Mouse (Mus musculus): ENCODE measurements at regions not wholly inside any gene's neighbourhood (a gene's known extent, or its start where the extent isn't known, plus 50 kb on each side); places are given as distances from the start of the nearest gene placed in this dataset.
"Not testable (repeated sequence)": the region's sequence is repeated elsewhere in the genome, so short reads cannot be mapped to it uniquely, and the experiment has no call there.

DNA sequence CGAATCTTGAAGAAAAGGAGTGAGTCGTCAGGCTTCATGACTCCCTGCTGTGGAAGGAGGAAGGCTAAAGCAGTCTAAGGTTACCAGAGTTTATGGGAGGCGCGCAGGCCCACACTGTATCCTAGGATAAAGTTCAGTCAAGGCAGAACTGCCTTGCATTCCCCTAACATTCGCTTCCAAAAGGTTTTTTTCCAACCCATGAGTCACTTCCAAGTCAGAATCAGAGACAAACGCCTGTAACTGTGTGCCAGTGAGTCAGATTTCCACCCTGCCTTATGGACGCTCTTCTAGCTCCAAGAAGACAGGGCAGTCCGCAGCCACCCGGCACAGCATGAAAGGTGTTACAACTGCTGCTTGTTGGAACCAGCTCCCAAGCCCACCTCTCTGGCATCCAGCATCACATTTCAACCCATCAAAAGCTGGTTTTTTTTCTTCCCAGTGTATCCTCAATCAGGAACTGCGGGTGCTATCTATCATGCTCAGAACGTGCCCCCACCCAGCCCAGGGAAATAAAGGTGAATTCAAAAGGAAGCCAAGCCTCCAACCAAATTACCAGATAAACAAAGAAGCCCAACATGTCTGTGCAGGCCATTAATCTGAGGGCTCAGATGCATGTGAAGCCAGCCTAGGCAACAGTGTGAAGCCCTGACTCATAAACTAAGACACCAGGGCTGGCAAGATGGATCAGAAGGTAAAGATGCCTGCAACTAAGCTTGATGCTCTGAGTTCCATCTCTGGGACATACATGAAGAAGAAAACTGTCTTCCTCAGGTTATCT is 138.2 kb upstream of the Tbl1xr1 start:
- no peak for DNase-seq (ENCODE audit: low spot score)

DNA sequence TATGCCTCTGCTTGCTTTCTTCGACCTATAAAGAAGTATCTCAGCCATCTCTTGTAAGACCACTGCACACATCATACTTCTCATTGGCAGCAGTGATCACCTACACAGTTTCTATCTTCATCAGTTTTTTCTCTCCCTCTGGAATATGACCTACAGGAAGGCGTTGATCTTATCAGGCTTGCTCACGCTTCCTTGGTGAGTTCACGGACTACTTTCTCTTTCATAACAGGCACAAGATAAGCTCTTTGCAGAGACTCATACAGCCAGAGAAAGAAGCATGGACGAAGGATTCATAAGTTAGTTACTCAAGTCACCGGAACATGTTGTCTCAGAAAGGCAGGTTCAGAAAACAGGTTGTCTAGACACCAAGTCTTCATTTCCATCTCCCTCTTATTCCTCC is 136.7 kb upstream of the Tbl1xr1 start:
- no peak for DNase-seq (ENCODE audit: low spot score)

DNA sequence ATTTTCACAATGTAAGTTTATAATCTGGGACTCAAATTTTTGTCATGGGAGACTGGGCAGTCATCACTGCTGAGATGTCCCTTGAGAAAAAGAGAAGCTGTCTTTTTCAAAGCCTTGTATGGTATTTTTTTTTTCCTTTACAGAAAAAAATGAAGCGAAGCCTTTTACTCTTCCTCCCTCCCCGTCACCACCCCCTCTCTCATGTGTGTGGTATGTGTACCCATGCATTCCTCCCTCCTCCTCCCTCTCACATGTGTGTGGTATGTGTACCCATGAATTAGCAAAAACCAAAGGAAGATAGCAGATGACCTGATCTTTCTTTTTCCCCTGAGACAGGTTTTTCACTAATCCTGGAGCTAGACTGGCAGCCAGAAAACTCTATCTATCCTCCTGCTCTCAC is 134.9 kb upstream of the Tbl1xr1 start:
- DNase-seq (ENCODE audit: low spot score) = no peak

DNA sequence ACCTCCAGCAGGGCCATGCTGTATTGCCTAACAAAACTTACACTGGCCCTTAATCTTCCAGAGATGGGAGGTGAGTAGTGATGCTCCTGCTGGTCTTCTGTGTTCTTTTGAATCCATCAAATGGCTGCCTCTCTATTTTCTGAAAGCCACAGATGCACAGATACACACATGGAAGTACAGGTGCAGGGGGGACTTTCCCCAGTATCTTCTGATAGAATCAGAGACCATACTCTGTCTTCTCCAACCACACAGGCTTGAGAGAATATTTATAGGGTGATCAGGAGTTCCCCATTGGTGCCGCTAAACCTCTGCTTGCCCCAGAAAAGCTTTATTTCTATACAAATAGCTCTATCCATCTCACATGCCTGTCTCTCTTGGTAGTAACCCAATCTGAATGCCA is 133.5 kb upstream of the Tbl1xr1 start:
- no peak for DNase-seq (ENCODE audit: low spot score)

DNA sequence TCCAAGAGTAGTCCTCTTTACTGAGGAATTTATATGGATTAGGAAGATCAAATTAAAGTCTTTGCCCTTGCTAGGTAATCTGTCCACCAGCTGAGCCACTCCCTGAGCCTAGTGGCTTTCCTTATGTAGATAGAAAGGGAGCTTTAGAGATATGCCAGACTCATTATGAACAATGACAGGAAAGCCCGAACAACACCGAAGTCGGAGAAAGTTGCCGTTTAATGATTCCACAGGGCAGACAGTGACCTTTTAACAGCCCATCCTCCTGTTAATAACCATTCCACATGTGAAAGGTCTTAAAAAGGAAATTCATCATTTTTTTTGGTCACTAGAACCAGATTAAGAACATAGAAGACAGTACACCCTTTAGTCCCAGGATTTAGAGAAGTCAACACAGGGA is 130.7 kb upstream of the Tbl1xr1 start:
- DNase-seq (ENCODE audit: low spot score) = no peak

DNA sequence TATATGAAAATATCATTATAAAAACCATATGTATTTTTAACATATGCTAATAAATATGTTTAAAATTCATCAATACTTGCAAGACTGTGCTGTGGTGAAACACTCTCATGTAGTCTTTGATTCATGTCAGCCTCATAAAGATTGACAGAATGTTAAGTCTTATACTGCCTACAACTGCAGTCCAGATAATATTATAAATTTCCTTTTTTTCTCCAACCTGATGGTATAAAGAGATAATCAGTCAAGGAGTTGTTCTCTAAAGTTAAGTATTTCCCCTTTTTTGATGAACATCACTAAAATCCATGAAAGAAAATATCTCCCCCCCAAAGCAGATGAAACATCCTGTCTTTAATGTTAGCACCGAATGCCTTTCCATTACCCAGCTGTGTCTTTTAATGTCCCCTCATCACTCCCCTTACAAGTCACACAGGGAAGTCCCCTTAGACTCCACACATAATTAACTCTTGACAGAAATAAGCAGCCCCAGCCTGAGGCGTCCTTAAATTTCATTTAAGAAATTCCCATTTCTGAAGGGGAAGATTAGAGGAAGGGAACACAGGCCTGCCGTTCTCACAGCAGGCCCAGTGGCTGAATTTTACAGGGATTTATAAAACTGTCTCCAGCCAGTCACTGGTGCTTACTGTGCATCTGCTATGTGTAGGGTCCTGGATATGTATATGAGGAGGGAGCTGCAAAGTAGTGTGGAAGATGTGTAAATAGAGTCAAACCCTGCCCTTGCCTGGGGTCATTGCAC is 129.0 kb upstream of the Tbl1xr1 start:
- no peak for DNase-seq (ENCODE audit: low spot score)

DNA sequence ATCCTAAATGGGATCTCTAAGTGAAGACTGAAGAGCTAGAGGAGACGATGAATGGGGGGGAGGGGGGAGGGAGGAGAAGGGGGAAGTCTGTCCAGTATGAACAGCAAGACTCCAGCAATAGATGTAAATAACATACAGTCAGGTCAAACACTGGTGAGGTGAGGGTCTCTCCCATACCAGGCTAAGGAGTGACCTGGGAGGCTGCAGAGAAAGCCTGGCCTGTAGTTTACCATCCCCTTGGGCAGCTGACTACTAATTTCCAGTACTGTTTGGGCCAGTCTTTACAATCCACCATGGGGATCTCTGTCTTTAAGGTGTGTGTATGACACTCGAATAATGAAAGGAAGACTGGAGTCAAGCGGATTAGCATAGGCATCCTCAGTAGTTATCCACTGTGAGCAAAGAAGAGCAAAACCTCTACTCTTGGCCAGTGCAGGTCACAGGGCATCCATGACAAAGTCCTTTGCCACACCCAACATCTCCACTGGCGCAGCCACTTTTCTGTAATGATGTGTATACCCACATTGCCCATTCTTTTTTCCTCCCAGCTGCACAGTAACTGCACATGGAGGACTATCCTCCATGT is 128.3 kb upstream of the Tbl1xr1 start:
- DNase-seq (ENCODE audit: low spot score) = no peak

DNA sequence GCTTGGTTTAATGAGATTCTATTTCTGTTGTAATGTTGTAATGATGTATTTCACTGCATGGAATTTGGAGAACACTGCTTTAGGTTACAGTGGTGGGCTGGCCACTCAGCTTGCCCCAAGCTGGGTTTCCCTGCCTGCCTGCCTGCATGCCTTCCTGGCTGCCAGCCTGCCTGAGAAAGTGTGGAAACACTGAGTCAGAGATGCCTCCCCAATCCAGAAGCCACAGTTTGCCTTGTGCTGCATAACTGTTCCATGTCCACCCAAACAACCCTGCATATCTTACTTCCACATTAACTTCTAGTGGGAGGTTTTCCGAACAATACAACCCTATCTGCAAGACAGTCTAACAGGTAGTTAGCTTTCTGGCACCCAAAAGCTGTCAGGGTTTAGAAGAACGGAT is 127.0 kb upstream of the Tbl1xr1 start:
- DNase-seq (ENCODE audit: low spot score) = no peak

DNA sequence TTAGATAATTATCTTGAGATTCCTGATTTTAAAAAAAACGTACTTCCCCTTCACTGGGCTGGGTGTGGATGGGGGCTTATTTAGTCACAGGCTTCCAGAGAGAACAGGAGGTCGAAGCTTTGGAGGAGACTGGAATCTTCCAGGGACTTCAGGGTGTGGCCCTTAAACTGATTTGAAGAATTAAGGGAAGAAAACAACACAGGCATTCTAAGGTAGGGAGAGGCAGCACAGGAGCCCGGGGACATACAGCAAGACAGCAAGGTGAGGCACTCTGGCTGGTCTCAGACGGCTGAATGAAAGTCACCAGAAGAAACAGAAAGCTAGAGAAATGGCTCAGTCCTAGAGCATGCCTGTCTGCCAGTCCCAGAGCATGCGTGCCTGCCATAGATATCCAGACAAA is 125.9 kb upstream of the Tbl1xr1 start:
- no peak for DNase-seq (ENCODE audit: low spot score)

DNA sequence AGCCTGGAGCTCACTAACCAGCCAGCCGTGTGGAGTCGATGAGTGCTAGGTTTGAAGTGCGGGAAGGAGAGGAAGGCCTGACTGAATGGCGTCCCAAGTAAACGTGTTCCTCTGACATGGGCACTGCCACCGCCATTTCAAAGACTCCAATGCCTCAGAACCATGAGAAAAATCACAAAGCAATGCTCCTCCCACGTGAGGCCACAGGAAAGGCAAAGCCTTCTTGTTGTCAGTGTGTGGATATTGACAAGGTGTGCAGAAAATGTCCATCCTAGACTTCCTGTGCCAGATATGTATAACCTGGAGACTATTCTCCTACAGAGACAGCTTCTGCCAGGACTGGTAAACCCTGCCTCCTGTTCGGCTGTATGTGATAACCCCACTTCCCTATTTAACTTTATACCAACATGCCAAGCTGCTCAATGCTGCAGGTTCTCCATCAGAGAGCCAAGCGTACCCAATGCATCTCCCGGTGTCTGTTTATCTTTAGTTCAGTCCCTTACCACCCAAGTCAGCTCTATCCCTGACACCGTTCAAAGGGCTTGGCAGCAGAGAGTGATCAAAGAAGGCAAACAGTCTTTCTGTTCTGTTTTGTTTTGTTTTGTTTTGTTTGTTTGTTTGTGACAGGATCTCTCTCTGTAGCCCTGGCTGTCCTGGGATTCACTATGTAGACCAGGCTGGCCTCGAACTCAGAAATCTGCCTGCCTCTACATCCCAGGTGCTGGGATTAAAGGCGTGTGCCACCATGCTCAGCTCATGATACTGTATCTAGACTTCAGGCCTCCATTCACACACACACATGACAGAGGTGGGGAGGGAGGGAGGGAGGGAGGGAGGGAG is 124.8 kb upstream of the Tbl1xr1 start:
- DNase-seq (ENCODE audit: low spot score) = no peak

DNA sequence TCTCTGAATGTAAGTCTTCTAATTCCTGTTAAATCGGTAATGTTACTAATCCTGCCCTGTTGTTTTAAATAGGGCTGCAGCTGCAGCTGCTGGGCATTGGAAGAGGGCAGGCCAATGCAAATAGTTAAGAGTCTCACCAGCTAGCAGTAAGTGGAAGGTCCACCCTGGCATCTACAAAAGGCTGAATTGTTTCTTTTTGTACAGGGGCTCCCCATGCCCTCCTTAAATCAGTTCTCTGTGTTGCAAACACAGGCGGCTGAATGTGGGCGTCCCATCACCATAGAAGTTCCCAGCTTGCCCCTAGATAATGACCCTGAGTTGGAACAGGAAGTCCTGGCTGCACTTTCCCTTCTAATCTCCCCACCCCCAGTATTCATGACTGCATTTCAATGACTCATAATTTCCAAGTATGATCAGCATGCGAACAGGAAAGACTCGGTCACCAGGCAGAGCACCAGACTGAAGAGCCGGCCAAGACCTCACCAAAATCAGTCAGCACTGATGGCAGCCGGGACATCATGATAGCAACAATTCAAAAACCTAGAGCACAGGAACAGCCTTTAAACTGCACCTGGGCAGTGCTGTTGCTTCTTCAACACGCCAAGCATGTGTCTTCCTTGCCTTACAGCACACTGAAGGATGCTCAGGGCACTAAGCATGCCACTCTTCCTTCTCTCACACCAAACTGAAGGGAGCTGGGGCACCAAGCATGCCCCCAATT is 123.6 kb upstream of the Tbl1xr1 start:
- no peak for DNase-seq (ENCODE audit: low spot score)

DNA sequence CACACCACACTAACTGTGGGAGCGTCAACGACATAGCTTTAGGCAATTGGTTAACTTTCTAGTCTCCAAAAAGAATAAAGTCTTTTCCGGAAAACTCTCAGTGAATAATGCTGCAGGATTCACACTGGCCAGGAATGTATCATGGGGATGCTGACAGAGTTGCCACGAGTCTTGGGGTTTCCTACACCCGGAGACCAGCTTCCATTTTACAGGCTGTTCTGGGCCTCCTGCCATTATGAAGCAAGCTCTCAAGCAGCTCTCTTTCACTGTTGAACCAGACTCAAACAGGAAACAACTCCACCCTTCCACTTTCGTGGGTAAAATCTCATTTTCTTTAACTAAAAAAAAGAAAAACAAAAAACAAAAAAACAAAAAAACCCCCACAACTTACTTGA is 123.0 kb upstream of the Tbl1xr1 start:
- DNase-seq (ENCODE audit: low spot score) = no peak

DNA sequence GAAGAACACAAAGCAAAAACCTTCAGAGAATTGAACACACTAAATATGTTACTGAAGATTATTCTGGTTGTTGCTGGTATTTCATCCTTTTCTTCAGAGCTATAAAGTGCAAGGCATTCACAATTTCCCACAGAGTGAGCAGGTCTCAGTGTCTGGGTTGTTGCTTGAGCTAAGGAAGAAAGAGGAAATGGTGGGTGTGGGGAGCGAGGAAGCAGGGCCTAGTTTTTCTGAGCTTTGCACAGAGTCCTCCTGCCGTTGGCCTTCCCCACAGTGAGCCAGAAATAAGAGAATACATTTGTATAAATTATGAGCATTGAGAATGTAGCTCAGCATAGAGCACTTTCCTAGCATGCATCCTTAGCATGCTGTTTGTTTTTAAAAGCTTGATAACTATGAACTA is 120.8 kb upstream of the Tbl1xr1 start:
- no peak for DNase-seq (ENCODE audit: low spot score)

DNA sequence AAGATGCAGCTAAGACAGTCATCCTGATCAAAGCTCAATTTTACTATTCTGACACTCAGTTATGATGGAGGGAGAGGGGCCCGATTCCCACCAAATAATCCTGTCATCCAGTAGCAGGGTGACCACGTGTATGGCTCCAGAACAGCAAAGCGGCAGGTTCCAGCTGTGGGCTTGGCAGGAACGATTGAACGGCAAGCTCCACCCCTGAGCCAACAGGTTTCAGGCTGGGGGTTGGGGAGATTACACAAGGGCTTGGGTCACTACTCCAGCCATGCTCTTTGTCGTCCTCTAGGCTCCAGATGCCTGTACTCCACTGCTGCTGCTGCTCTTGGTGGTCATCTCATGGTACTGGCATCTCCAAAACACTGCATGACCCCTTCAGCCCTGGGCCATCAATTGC is 119.3 kb upstream of the Tbl1xr1 start:
- DNase-seq (ENCODE audit: low spot score) = not testable (repeated sequence)

DNA sequence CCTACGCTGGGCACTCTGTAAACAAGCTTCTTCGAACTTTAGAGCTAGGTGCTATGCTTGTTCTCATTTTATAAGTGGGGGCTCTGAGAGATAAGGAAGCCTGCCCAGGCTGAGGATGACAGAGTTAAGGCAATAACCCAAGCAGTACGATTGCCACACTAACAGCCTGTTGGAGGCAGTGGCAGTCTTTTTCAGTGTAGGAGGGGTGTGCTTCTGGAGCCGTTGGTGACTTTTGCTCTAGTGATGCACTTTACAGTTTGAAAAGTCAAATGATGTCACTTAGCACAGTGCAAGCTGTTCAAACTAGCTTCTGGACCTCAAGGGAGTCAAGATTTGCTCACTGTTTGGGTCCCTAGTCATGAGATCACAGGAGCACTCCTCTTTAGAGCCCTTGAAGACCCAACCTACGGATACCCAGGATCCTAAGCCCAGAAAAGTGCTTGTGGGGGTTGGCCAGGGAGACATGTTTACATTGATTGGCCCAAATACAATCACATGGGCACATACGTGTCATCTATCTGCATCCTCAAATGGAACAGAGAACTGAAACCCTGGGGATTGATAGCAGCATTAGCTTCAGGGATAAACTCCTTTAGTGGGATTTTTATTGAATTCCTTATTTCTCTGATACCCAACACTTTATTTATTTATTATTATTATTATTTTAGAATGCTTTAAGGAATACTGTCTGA is 117.7 kb upstream of the Tbl1xr1 start:
- no peak for DNase-seq (ENCODE audit: low spot score)

DNA sequence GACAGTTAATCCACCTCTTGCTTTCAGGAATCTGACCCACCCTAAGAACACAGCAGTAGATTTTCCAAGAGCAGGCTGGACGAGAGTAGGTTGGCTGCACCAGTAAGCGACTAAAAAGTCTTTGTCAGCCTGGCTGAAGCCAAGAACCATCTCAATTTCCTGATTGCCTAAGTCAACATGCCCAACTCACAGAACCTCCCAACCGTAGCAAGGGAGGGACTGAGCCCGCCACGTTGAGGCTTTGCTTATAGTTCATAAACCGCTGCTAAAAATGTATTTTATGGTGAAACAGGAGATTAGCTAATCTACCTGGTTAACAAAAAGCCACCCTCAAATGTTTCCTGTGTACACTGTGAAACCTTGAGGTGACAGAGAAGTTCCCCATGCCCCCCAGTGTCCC is 115.4 kb upstream of the Tbl1xr1 start:
- no peak for DNase-seq (ENCODE audit: low spot score)

DNA sequence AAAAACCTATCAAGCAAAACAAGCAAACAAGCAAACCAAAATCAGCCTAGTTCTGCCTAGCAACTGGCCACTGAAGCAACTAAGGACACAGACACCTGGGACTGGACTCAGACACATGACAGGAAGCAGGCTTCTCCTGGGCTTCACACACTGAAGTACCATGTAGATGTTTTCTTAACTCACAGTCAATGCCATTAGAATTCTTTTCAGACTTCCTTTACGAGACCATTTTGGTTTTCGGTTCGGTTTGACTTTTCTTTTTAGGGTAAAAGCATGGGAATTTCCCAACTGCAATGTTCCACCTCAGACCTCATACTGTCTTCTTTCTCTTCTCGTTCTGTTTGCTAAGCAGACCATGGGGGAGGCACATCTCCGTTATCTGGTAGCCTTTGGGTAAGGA is 114.7 kb upstream of the Tbl1xr1 start:
- DNase-seq (ENCODE audit: low spot score) = no peak

DNA sequence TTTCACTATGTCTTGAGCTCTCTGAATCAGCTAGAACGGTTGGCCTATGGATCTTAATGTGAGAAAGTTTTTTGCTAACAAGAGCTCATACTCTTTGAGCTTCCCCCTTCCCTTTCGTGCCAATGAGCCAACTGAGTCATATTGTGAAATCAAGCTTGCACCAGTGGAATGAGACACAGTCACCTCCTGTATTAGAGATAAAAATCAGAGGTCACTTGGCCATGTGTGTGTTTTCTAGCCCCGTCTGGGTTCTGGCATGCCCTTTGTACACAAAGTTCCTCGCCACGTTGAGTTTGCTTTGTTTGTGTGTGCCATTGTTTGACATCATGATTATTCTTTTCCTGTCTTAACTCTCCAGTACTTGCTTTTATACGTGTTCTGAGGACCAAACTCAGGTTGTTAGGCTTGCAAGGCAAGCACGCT is 114.1 kb upstream of the Tbl1xr1 start:
- no peak for DNase-seq (ENCODE audit: low spot score)

DNA sequence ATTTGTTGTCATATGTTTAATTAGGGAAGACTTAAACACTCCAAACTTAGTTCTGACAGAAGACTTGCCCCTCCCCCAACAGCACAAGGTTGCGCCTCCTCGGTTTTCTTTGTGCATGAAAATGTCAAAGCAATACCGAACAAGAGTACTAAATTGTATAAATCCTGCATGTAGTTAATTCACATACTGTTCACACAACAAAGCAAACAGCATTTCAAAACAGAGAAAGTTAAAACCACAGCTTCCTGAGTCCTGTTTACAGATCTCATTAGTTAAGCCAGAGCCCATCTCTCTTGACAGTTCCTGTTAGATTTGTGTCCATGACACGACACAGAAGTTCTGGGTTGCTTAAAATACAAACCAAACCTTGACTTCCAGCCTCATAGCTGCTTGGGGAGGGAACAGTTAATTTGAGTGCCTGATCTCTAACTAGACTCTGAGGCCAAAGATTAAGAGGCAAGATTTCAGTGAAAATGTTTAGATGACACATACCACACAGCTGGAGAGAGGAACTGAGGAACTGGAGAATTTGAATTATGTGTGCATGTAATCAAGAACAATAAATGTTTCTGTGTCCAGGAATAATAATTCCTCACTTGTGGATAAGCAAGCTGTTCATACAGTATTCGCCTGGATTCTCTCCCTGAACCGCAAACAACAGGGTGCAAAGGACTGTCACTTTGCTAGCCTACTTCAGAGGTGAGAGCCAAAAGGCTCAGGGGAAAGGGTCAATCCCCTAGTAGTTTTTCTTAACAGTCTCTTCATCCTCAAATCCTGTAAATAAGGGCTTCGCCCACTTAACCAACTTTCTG is 113.3 kb upstream of the Tbl1xr1 start:
- no peak for DNase-seq (ENCODE audit: low spot score)

DNA sequence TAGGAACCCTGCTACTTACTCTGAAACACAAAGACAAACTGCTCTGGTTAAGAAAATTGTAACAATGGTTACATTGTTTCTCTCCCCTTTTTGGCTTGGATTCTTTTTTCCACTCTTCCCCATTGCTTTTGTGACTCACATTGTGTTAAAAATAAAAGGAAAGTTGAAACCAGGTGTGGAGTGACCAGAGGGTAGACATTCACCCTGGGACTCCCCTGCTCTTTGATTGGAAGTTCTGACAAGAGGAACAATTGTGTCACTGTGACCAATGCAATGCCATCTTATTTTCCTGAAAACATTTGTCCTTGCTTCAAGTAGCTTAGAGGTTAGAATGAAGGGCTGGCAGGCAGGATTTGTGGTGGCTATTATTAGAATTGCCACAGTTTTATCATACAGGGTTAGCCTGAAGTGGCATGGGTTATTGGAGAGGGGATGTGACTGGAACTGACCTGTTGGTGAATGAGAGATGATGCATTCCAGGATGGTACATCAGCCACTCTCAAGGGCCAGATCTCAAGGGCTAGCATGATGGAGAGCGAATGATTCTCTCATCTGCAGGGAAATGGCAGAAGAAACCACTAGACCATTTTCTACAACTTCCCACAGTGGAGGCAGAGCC is 112.6 kb upstream of the Tbl1xr1 start:
- DNase-seq (ENCODE audit: low spot score) = no peak

Measured in ovary, postnatal 14 days (tissue).